Mouse (Mus musculus) thymus, postnatal 4 days (tissue): ENCODE measurements around the gene Nek3.

Experiments used
- DNase-seq: peaks from one replicate; pipeline ENCODE4 v3.0.0; 2021

The Nek3 gene

DNA sequence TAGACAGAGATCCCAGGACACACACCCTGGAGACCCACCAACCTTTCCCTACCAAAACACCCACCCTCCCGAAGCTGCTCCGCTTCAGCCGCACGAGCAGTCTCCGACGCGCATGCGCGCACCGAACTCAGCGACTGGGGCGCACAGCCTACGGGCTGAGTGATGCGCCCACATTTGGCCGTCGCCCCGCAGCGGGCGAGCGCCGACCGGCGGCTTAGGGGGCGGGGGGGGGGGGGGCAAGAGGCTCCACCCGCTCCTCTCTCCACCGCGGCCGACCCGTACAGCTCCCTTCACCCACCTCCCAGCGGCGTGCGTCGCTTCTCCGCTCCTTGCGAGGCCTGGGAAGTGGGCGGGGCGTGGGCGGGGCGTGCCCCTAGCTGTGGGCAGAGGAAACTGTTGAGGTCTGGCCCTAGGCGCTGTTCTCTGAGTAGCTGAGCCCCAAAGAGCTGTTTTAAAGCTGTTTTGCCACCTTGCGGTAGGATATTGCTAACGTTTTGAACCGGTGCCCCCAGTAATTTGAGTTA, at the start of gene Nek3:
Gene Nek3, minus strand, starts transcription at position 356 of the 524 bp plus-strand sequence.
- peak; percentile 92 for DNase-seq

DNA sequence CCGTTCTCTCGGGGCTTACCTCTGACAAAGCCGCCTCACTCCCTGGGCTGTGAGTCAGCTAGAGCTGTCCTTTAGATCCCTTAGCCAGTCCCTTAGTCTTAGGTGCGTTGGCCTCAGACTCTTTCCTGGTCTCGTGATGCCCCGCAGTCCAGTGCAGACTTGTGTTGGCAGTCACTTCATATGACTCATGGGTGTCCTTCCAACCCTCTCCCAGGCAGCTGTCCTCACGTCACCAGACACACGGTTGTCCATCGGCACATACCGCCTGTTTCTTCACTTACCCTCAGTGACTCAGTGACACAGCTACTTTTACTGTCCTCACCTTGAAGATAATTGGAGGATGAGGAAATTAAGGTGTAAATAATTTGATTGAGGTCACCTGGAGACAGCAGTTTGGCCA, 48.6 kb upstream of the Nek3 start:
- DNase-seq: no peak

DNA sequence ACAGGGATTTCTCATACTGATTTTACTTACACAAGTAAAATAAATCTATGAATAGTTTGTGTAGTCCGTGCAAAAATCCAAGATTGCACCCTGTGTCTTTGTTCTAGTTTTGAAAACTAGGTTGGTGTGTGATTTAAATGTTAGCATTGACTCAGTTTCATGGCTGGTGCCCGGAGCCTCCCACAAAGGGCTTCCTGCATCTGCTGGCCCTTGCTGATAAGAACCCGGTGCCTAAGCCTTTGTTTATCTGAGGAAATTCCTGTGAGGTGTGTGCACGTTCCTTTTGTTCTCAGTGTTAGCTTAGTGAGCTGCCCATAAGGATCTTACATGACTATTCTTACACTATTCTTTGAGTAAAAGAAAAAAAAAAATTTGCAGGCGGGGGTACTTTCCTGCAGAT, 42.8 kb upstream of the Nek3 start:
- DNase-seq: no peak

DNA sequence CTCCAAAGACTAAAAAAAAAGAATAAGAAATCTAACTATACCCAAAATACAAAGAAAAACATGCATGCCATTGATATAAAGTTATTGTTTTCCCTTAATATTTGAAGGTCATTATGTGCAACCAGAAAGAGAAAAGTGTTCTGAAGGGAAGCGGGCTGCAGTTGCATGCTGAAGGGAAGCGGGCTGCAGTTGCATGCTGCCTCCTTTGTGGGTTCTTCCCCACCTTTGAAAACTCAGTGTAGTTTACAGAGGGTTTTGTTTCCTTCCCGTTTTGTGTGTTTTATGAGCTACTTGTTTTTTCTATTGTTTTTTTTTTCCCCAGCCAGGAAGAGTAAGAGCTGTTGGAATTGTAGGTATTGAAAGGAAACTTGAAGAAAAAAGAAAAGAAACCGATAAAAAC, 41.3 kb upstream of the Nek3 start:
- no peak for DNase-seq

DNA sequence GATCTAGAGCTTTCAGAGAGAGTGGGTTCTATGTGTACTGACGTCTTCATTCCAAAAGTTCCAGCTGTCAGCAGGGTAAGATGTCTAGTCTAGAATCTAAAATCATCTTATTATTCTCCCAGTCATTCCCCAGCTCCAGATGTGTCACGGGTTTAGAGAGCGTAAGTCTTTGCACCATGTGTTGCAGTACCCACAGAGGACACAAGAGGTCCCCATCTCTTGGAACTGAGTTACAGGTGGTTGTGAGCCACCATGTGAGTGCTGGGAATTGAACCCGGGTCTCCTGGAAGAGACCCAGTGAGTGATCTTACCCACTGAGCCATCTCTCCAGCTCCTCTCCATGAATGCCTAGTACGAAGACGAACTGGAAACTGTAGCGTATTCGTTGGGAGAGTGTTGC, 33.2 kb upstream of the Nek3 start:
- no peak for DNase-seq

DNA sequence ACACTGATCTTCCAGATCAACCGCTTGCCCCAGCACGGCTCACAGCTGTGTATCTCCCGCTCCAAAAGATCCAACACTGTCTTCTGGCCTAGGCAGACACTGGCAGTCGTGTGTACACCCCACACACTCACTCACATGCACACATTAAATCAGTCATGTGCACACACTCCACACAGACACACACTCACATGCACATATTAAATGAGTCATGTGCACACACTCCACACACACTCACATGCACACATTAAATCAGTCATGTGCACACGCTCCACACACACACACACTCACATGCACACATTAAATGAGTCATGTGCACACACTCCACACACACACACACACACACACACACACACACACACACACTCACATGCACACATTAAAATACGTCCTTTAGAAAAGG, 31.7 kb upstream of the Nek3 start:
- DNase-seq: no peak

DNA sequence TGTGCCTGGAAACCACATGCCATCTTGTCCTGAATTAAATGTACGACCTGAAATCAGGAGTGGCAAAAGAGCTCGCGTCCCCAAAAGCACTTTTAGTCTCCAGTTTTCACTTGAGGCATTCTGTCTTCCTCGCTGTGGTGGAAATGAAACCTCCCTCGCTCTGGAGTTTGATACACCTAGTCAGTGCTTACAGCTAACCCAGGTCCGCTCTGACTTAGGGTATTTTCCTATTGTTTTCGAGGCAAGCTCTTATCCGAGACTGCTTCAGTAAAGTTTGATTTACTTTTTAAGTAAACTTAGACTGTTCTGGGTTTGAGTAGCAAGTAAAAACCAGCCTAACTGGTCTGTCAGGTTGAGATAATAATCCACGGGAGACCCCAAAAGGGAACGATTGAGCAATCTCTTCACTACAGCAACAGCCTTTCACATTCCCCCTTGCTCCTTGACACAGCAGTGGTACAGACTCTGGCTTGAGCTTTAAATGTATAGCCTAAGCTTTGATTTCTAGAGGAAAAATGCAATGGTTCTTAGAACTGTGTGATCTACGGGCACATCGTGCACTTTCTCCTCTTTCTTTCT, 27.3 kb upstream of the Nek3 start:
- DNase-seq: peak; percentile 42

DNA sequence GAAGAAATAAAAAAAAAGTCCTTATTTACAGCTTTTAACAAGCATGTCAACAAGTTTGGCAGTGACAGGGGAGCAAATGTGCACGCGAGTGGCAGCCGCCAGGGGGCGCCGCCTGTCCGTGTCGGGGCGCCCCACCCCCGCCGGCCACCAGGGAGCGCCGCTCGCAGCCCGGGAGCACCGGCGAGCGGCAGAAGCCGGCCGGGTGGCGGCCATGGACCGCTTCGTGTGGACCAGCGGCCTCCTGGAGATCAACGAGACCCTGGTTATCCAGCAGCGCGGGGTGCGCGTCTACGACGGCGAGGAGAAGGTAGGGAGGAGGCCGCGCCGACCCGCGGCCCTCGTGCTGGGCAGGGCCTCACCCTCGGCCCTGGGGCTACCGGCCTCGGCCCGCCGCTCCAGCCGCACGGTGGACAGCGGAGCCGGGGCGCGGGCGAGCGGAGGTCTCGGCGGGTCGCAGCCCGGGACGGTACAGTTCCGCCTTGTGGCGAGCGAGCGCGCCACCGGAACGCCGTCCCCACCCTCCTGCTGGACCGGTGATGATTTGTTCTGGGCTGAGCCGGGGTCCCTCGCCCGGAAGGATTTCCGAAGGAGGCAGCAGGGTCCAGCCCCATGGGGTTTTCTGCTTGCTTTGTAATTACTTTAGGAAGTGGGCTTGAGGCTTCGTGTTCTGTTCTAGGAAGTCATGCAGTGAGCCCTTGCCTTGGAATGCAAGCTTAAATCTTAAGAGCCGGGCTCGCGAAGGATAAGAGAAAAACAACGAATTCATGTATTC, 26.6 kb upstream of the Nek3 start, which contains the start of gene Vps36:
Gene Vps36, plus strand, starts transcription at position 150 of the 772 bp plus-strand sequence.
- peak; percentile 94 for DNase-seq

DNA sequence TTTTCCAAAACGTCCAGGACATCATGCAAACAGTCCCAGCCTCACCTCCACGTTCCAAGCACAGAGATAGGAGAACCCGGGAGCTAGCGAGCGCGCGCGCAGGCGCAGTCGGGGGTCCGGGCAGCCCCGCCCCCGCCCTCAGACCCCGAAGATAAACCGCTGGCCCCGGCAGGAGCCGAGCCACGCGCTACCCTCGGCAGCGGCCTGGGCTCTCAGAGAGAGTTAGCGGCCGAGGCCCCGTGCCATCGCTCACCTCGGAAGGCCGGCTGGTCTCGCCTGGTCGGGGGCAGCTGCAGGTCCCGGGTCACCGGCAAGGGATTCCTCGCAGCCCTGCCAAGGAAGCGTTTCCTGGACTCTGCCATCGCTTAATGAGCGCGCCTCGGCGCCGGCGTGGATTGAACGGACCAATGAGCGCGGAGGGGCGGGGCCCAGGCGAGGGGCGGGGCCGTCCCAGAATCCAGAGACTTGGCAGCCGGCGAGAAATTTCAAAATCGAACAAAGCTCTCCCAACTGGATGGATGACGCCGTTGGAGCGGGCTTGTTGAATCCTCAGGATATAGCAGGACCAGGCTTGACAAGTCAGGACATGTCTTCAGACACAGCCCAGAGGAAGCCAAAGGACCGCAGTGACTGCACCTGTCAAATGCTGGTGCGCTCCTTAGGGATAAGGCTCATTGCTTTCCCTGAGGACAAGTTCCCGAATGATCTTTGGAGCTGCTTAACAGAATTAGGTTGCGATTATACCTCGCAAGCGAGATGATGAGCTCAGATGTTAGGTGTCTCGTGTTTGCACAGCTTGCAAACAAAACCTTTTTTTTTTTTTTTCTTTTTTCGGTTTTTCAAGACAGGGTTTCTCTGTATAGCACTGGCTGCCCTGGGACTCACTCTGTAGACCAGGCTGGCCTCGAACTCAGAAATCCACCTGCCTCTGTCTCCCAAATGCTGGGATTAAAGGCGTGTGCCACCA, 19.5 kb upstream of the Nek3 start, which contains the start of gene Ckap2:
Gene Ckap2, minus strand, starts transcription at position 389 of the 967 bp plus-strand sequence.
- peak; percentile 89 for DNase-seq

DNA sequence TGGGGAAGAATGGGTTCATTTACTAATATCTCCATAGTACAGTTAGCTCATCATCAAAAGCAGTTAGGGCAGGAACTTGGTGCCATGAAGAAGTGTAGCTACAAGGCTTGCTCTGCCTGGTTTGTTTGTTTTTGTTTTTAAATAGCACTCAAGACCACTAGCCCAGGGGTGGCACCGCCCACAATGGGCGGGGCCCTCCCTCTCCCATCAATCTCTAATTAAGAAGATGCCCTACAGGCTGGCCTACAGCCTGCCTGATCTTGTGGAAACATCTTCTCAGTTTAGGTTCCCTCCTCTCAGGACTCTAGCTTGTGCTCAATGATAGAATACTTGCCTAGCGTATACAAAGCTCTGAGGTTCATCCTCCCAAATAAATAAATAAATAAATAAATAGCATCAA, 18.6 kb upstream of the Nek3 start:
- DNase-seq: no peak

DNA sequence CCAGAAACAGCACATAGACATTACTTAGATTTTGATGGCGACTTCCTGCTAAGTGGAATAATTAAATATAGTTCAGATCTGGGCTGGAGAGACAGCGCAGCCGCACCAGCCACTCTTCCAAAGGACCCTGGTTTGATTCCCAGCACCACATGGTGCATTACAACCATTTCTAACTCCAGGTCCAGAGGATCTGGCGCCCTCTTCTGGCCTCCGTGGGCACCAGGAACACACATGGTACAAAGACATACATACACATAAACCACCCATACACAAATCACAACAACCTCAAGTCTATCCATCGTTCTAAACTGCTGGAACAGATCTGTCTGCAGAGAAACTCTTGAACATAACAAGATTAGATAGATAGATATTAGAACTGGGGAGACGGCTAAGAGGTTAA, 9.7 kb upstream of the Nek3 start:
- DNase-seq: no peak

DNA sequence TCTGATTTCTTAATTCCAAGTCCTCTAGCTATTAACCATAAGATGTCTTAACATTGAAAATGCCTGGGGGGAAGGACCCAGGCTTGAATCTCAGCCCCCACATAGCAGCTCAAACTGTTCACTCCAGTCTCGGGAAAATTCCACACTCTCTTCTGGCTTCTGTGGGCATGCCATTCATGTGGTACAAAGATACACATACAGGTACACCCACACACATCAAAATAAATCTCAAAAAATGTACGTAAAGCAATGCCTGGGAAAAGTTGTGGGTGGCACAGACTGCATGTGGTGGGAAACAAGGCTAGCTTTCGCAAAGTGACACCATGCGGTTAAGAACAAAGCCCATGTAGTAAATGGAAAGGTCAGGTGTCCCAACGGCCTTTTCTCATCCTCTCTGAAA, 2.9 kb upstream of the Nek3 start:
- DNase-seq: no peak

DNA sequence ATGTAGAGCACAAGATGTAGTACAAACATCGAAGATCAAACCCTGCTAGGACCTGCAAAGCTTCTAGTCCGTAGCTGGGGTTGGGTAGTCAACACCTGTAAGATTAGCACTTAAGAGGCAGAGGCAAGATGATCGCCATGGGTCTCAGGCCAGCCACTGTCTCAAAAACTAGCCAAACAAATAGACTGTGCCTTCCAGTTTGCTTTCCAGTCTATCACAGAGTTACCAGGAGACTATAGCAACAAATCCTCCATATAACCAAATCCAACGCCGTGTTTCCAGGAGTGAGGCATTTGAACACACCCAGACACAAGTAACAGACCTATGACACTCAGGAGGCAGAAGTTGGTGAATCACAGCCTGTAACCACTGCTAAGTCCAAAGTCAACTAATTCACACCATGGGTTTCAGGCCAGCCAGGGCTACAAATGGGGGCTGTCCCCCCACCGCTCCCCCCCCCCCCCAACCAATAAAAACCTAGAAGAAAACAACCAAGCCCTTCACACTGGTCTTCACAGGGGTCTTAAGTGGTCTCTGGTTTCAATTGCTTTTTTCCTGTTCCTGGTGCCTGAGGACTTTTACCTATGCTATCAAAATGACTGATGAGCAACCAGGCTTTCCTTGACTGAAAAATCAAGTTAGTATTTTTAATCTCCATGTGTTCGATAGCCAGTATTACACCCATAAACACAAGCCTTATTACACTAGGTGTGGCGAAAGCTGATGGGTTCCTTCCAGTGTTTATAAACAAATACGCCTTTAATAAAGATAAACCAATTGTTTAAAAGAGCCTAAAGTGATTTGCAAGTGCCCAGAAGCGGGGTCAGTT, 770 bp downstream of the Nek3 start:
- DNase-seq: no peak

DNA sequence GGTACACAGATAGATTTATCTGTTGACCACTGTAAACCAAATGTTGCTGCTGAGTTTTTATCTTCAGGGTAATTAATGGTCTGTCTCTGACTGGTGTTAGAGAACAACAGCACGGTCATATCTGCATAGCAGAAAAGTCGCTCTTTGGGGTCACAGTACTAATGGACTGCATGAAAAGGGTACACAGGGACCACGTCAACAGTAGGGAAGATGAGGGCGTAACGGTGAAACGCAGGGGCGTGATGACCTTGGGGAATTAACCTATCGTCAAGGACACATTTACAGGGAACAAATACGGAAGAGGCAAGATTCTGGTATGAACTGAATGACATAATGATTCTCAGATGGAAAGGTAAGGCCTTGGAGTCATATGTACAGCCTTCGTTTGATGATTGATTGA, 1.8 kb downstream of the Nek3 start:
- no peak for DNase-seq

DNA sequence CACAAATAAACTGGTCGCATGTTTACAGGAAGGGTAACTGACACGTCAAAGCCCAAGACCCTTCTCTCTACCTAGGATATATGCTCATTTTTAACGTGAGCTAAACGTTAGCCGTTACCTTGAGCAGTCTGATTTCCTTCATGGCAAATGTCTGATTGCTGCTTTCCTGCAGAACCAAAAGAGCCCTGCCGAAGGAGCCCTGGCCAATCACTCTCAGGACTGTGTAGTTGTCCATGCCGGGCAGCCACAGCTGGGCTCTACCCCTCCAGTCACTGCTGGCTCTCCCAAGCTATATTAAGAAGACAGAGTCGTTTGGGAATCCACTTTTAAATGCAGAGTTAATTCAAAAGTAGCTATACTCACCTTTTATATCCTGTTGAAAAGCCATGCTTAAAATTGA, 4.0 kb downstream of the Nek3 start:
- DNase-seq: no peak

DNA sequence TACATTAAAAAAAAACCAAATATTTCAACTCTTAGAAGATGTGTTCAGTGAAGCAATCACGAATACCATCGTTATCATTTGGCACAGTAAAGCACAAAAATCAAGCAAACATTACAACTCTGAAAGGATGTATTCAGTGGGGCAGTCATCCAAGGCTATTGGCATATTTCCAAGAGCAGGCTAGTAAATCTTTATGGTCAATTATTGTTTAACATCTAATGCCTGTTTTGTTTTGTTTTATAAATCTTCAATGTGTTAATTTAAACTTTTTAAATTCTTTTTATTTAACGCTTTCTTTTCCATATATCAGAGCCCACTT, 15.9 kb downstream of the Nek3 start:
- DNase-seq: no peak

DNA sequence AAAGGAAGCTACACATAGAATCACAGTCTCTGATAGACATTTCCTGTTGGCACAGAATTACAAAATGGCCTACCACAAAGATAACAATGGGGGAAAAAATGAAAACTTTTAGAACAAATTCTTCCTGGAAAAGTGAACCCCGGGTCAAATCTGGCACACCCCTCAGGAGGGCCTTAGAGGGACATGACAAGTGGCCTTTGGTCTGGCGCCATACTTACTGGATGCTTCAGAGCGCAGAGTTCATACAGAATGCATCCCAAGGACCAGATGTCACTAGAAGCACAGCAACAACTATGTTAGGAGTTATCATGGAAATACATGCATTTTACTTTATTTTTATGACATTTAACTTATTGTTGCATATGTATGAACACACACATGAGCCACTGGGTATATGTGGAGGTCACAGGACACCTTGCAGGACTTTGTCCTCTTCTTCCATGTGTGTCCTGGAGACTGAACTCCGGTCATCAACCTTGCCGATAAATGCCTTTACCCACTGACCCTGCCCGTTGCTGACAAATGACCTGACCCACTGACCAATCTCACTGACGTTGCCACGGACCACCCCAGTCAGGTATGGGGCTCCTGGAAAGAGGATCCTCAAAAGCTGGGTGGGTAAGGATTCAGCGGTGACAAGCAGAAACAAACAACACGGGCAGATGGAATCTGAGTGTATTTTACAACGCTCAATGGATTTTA, 16.4 kb downstream of the Nek3 start:
- DNase-seq: no peak

DNA sequence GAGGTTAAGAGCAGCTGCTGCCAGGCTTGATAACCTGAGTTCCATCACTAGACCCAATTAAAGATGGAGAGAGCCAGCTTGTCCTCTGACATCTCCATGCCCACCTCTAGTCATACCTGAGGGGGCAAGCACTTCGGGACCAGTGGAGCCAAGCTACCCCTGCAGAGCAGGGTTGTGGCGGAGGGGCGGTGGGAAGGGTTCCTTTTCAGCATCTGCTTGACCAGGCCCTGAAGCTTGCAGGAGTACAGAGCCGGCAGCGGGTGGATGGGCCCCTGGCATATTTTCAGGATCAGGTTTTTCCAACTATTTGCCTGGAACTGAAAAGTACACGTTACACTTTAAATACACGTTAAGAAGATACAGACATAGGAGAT, 17.9 kb downstream of the Nek3 start:
- DNase-seq: no peak

DNA sequence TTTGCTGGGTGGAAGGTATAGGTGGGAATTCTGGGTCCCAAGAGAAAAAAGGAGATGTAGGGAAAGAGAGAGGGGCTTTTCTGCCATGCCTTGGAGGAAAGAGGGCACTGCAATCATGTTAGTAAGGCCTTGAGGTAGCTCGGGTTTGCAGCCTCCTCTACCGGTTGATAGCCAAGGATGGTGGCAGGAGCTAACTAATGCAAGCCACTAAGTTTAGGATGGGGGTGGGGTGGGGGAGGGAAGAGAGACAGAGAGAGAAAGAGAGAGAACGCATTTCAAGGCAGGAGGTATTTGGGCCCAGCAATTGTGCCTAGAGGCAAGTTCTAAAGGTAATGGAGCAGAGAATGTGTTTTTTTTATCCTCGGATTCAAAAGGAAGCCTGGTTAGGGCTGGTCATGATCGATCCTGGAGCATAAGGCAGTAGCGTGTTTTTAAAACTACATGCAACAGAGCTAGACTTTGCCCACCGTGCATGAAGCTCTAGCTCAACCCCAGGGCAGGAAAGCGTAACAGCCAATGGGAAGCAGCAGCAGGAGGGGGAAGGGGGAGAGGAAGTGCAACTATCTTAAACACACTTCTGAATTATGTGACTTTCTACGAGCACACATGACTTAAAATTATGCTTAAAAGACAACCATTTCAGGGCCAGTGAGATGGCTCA, 18.4 kb downstream of the Nek3 start:
- DNase-seq: no peak

DNA sequence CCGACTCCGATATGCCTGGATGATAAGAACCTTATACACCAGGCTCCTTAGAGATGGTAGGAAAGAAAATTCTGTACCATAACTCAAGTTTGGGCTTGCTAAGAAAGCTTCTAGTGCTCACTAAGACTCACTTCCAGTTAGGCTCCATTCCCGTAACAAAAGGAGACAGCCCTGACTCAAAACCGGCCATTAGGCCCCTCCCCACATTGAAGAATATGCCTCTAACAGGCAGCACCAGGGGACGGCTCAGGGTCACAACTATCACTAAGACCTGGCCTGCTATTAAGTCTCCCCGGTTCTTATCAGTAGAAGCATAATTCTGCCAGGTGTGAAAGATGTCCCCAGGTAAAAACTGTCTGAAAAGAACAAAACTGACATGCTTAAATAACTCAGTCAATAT, 20.4 kb downstream of the Nek3 start:
- DNase-seq: no peak

DNA sequence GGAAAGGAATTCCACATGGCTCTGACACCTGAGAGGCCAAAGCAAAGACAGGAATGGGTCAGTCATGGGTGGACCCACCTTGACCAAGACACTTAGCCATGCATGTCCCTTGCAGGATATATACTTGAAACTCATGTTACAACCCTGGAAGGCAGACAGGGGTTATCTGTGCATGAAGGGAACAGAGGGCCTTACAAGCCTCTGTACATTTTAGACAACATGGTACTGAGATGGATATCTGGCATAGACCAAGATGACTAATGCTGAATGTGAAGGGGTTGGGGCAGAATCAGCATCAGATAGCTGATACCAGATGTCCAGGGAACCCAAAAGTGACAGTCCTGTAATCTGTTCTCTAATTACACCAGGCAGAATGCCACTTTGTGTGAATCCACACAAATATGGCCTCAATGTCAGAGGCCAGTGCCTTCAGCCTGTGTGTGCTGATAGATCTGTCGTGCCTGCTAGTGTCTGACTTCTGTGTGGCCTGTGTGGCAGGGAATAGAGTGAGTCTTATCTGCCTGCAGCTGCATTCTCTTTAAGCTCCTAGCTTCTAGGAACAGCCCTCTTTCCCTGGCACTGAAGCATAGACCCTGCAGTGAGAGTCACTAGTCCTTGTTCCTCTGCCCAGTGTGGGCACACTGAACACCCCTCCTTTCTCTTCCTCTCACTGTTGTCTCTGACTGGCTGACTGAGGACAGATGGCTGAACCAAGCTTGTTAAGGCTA, 22.3 kb downstream of the Nek3 start:
- DNase-seq: no peak
